Mouse (Mus musculus) common myeloid progenitor, adult 5-6 weeks (primary cell): ENCODE results near the gene 1110032F04Rik. TPM values are rescaled to one million over a fixed set of nuclear protein-coding genes. Genes with fewer than 3 reads are reported as not detected.

ENCODE experiments used
- ATAC-seq: replicated peaks from 2 replicates; pipeline ENCODE4 v1.8.0; 2016; ENCODE audit warnings: low read depth, mild to moderate bottlenecking, moderate TSS enrichment, inconsistent platforms; ENCODE audit not compliant: poor library complexity, severe bottlenecking
- total RNA-seq: library from RNA; stranded (forward); fragments of 200-1000, 187-1606 nt; gene quantifications from 2 replicates; pipeline ENCODE4 v1.2.3, GENCODE M21; 2017

Gene 1110032F04Rik
- 0.09 TPM in 1 of 2 replicates, not detected in the other for total RNA-seq

- peak; percentile 43 for ATAC-seq
These were observed at the start of gene 1110032F04Rik for GRCm38 (mm10) chr3:68869211-68869690. TSS of gene 1110032F04Rik (plus strand) at chr3:68869586.

GRCm38 (mm10) chr3:68821406-68821805, 48.0 kb upstream of the 1110032F04Rik start:
- no peak for ATAC-seq

GRCm38 (mm10) chr3:68821926-68822341, 47.5 kb upstream of the 1110032F04Rik start:
- ATAC-seq, result no peak

GRCm38 (mm10) chr3:68823876-68824764, 45.3 kb upstream of the 1110032F04Rik start:
- ATAC-seq, result no peak

- ATAC-seq, result no peak
These were observed 44.7 kb upstream of the 1110032F04Rik start for GRCm38 (mm10) chr3:68824765-68825090.

- no peak for ATAC-seq
These were observed 44.2 kb upstream of the 1110032F04Rik start for GRCm38 (mm10) chr3:68825151-68825550.

GRCm38 (mm10) chr3:68827671-68828070, 41.7 kb upstream of the 1110032F04Rik start:
- ATAC-seq, result no peak

- no peak for ATAC-seq
These were observed 39.4 kb upstream of the 1110032F04Rik start for GRCm38 (mm10) chr3:68829944-68830343.

GRCm38 (mm10) chr3:68836857-68837499, 32.4 kb upstream of the 1110032F04Rik start:
- no peak for ATAC-seq

- no peak for ATAC-seq
These were observed 29.2 kb upstream of the 1110032F04Rik start for GRCm38 (mm10) chr3:68840206-68840605.

- ATAC-seq, result peak; percentile 60; the same call in 1 of the 2 replicates
These were observed 25.4 kb upstream of the 1110032F04Rik start for GRCm38 (mm10) chr3:68844025-68844424.

- ATAC-seq, result no peak
These were observed 21.1 kb upstream of the 1110032F04Rik start for GRCm38 (mm10) chr3:68848323-68848722.

GRCm38 (mm10) chr3:68852414-68852813, 17.0 kb upstream of the 1110032F04Rik start:
- ATAC-seq, result no peak

GRCm38 (mm10) chr3:68869691-68870567, 543 bp downstream of the 1110032F04Rik start:
- peak; percentile 51 for ATAC-seq

GRCm38 (mm10) chr3:68870568-68870950, 1.2 kb downstream of the 1110032F04Rik start:
- no peak for ATAC-seq

GRCm38 (mm10) chr3:68874079-68874478, 4.7 kb downstream of the 1110032F04Rik start:
- ATAC-seq, result no peak

- no peak for ATAC-seq
These were observed 17.5 kb downstream of the 1110032F04Rik start for GRCm38 (mm10) chr3:68886845-68887244.

- ATAC-seq, result no peak
These were observed 26.0 kb downstream of the 1110032F04Rik start for GRCm38 (mm10) chr3:68895426-68895825.

GRCm38 (mm10) chr3:68897154-68897553, 27.8 kb downstream of the 1110032F04Rik start:
- no peak for ATAC-seq

GRCm38 (mm10) chr3:68902636-68903035, 33.2 kb downstream of the 1110032F04Rik start:
- ATAC-seq, result peak; percentile 86
